Mouse (Mus musculus) midbrain, embryonic 14.5 days (tissue): ENCODE results near the gene Gm21900. TPM values are rescaled to one million over a fixed set of nuclear protein-coding genes. Genes with fewer than 3 reads are reported as not detected.
"Not testable (repeated sequence)": the region's sequence is repeated elsewhere in the genome, so short reads cannot be mapped to it uniquely, and the experiment has no call there.

Source experiments
- ATAC-seq: fragments of 200-750 bp; cut with Nextera tagmentation; 2 replicates; pipeline ENCODE4 v1.8.0; 2017; ENCODE audit warnings: moderate number of reproducible peaks, moderate library complexity; ENCODE audit not compliant: low FRiP score, low TSS enrichment
- DNase-seq: peaks from one replicate; pipeline ENCODE4 v3.0.0-alpha.2; 2015
- H3K27ac ChIP-seq: fragments of 300-500 bp; sonication (generic); replicated peaks from 2 replicates; pipeline ENCODE4 v1.5.1; 2014; ENCODE audit warnings: mild to moderate bottlenecking, low read depth, low read length, moderate library complexity
- H3K27me3 ChIP-seq: fragments of 300-500 bp; sonication (generic); 2 replicates; pipeline ENCODE4 v1.6.1; 2014; ENCODE audit warnings: low read length, control low read depth, mixed read lengths; ENCODE audit not compliant: control insufficient read depth, insufficient read depth
- H3K36me3 ChIP-seq: fragments of 300-500 bp; sonication (generic); 2 replicates; pipeline ENCODE4 v1.6.1; 2014; ENCODE audit warnings: low read length, control low read depth; ENCODE audit not compliant: control insufficient read depth, insufficient read depth
- H3K4me1 ChIP-seq: fragments of 300-500 bp; sonication (generic); 2 replicates; pipeline ENCODE4 v1.6.1; 2014; ENCODE audit warnings: mild to moderate bottlenecking, antibody characterized with exemption, low read length, control low read depth; ENCODE audit not compliant: control insufficient read depth, insufficient read depth
- H3K4me2 ChIP-seq: fragments of 300-500 bp; sonication (generic); 2 replicates; pipeline ENCODE4 v1.6.1; 2014; ENCODE audit warnings: mild to moderate bottlenecking, low read length, moderate library complexity
- H3K4me3 ChIP-seq: fragments of 300-500 bp; sonication (generic); replicated peaks from 2 replicates; pipeline ENCODE4 v1.5.1; 2014; ENCODE audit warnings: low read depth, low read length
- H3K9ac ChIP-seq: fragments of 300-500 bp; sonication (generic); replicated peaks from 2 replicates; pipeline ENCODE4 v1.6.1; 2014; ENCODE audit warnings: mild to moderate bottlenecking, low read length, moderate library complexity
- H3K9me3 ChIP-seq: fragments of 300-500 bp; sonication (generic); 2 replicates; pipeline ENCODE4 v1.6.1; 2016; ENCODE audit warnings: low read length, control low read depth, mixed read lengths; ENCODE audit not compliant: control insufficient read depth
- WGBS: fragments of 180-500 bp; shearing (Covaris S2); extraction: QIAGEN DNeasy Blood & Tissue Kit; methylation state at CpG from one replicate; pipeline ENCODE4 v1.1.7; 2014; 5-methylcytosine and 5-hydroxymethylcytosine counted together
- polyA plus RNA-seq: library from polyadenylated mRNA; unstranded; fragments of >200 nt; fragmentation: Nextera tagmentation; extraction: Ambion mirVana; gene quantifications from 2 replicates; pipeline ENCODE4 v1.2.1, GENCODE M21; 2014

The Gm21900 gene
- polyA plus RNA-seq: not detected in 2 replicates

DNA sequence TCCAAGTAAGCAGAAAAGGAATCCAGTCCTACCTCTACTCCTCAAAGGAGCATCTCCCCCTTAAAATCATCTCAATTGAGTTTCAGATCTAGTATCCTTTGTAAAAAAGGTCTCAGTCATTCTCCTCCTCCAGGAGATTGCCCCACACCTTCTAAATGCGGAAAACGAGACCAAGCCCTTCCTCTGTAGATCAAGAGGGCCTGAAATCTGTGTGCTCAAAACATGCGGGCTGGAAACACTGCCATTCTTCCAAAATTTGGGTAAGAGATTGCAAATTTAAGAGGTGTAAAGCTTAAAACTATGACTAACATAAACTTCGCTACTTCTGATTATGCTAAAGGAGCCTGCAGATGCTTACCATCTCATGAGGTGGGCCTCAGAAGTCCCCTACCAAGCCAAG, at the start of gene Gm21900:
Gene Gm21900, plus strand, starts transcription at position 301 of the 400 bp plus-strand sequence.
- H3K9me3 ChIP-seq, DNase-seq, H3K27ac ChIP-seq, H3K27me3 ChIP-seq, H3K36me3 ChIP-seq, H3K4me2 ChIP-seq, ATAC-seq, H3K4me3 ChIP-seq, H3K9ac ChIP-seq, H3K4me1 ChIP-seq: not testable (repeated sequence)
- 85% methylated on average over 4 of the region's 4 CpGs for WGBS

DNA sequence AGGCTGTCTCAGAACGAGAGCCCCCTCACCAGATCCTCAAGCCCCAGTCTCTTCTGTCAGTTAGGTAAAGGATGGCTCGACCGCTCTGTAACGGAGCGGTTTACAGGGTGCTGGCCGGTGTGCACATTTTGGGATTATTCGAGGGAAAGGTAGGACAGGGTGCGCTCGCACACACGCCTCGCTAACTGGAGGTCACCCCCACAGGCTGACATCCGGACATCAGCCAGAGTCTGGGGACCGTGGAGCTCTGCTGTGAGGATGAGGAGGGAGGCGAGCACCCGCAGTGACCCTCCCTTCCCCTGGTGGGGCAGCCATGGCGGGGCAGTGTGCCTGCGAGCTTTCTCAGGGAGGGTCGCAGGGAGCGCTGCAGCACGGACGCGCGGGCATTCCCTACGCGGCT, 27.4 kb downstream of the Gm21900 start:
- not testable (repeated sequence) for H3K9ac ChIP-seq, H3K9me3 ChIP-seq, ATAC-seq, H3K27me3 ChIP-seq, H3K4me3 ChIP-seq, H3K27ac ChIP-seq, DNase-seq, H3K4me2 ChIP-seq, H3K4me1 ChIP-seq, H3K36me3 ChIP-seq
- no CpG with 5 or more reads among the region's 25 CpGs for WGBS

Other genes starting within 250 kb of the Gm21900 start
- gene Gm28510, start 203.6 kb upstream of the Gm21900 start, polyA plus RNA-seq: not detected in 2 replicates
- not detected in 2 replicates for gene Gm20737, start 80.3 kb upstream of the Gm21900 start, polyA plus RNA-seq
- gene Gm21775, start 62.9 kb upstream of the Gm21900 start, polyA plus RNA-seq: not detected in 2 replicates
- gene Gm20777, start 136.1 kb downstream of the Gm21900 start, polyA plus RNA-seq: not detected in 2 replicates